Mouse (Mus musculus) embryonic facial prominence, embryonic 11.5 days (tissue): ENCODE measurements around the gene Als2cr12. TPM values are rescaled to one million over a fixed set of nuclear protein-coding genes. Genes with fewer than 3 reads are reported as not detected.

Experiments used
- ATAC-seq: fragments of 200-750 bp; cut with Nextera tagmentation; replicated peaks from 2 replicates; pipeline ENCODE4 v1.8.0; 2017; ENCODE audit warnings: low read depth; ENCODE audit not compliant: insufficient number of reproducible peaks, low FRiP score, low TSS enrichment
- DNase-seq: peaks from one replicate; pipeline ENCODE4 v3.0.0-alpha.2; 2015; ENCODE audit warnings: low spot score
- H3K27ac ChIP-seq: fragments of 300-500 bp; sonication (generic); replicated peaks from 2 replicates; pipeline ENCODE4 v1.5.1; 2014; ENCODE audit warnings: mild to moderate bottlenecking, low read depth, low read length, control low read depth
- H3K27me3 ChIP-seq: fragments of 300-500 bp; sonication (generic); 2 replicates; pipeline ENCODE4 v1.6.1; 2014; ENCODE audit warnings: mild to moderate bottlenecking, low read length, moderate library complexity, mixed read lengths; ENCODE audit not compliant: control insufficient read depth, insufficient read depth
- H3K36me3 ChIP-seq: fragments of 300-500 bp; sonication (generic); replicated peaks from 2 replicates; pipeline ENCODE4 v1.6.1; 2014; ENCODE audit warnings: low read depth, mild to moderate bottlenecking, low read length, moderate library complexity, mixed read lengths; ENCODE audit not compliant: control insufficient read depth, insufficient read depth
- H3K4me1 ChIP-seq: fragments of 300-500 bp; sonication (generic); 2 replicates; pipeline ENCODE4 v1.6.1; 2014; ENCODE audit warnings: low read length, mixed read lengths; ENCODE audit not compliant: control insufficient read depth, insufficient read depth
- H3K4me2 ChIP-seq: fragments of 300-500 bp; sonication (generic); 2 replicates; pipeline ENCODE4 v1.6.1; 2014; ENCODE audit warnings: low read depth, mild to moderate bottlenecking, control low read depth, low read length, moderate library complexity
- H3K4me3 ChIP-seq: fragments of 300-500 bp; sonication (generic); 2 replicates; pipeline ENCODE4 v1.5.1; 2014; ENCODE audit warnings: low read depth, low read length, control low read depth
- H3K9ac ChIP-seq: fragments of 300-500 bp; sonication (generic); replicated peaks from 2 replicates; pipeline ENCODE4 v1.6.1; 2014; ENCODE audit warnings: mild to moderate bottlenecking, control low read depth, low read length
- H3K9me3 ChIP-seq: fragments of 300-500 bp; sonication (generic); replicated peaks from 2 replicates; pipeline ENCODE4 v1.6.1; 2016; ENCODE audit warnings: mild to moderate bottlenecking, low read length, inconsistent platforms, mixed read lengths; ENCODE audit not compliant: control insufficient read depth
- WGBS: fragments of 180-500 bp; shearing (Covaris S2); extraction: QIAGEN DNeasy Blood & Tissue Kit; methylation state at CpG from one replicate; pipeline ENCODE4 v1.1.7; 2014; 5-methylcytosine and 5-hydroxymethylcytosine counted together
- polyA plus RNA-seq: library from polyadenylated mRNA; unstranded; fragments of >200 nt; fragmentation: Nextera tagmentation; extraction: Ambion mirVana; gene quantifications from 2 replicates; pipeline ENCODE4 v1.2.1, GENCODE M21; 2014

Als2cr12 gene
- polyA plus RNA-seq, 1 experiment from 2014 or later = not detected

DNA sequence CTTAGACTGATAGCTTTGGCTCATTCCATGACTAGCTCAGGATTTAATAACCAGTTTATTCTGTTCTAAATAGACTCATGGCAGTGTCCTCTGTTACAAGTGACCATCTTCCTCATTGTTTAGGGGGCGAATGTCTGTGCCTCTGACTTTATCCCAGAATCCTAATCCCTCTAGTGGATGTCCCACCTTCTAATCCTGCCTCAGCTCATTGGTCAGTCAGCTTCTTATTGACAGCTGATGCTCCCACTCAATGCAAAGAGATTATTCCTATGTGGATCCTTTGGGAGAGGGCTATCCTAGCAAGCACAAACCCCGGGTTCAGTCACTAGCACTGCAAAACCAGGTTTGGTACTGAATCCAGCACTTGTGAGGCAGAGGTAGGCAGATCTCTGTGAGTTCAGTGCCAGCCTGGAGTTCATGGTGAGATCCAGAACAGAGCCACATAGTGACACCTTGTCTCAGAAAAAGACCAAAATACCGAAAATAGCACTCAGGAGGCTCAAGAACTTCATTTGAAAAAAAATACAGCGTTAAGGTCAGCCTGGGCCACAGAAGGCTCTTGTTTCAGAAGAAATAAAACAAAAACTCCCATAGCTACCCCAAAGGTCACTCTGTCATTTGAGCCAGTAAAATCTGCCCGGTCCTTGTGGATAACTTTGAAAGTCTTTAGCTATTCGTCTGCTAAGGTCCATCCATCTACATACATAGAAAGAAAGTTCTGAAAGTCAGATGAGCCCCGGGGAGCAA is 27.4 kb upstream of the Als2cr12 start:
- H3K4me3 ChIP-seq = no peak overlapping the region
- ATAC-seq (no peak), DNase-seq (no peak)
- no peaks in the 10 kb centered on the region for H3K27me3 ChIP-seq
- H3K4me2 ChIP-seq = no peak overlapping the region
- 55% methylated on average over 7 of the region's 7 CpGs for WGBS
- no peak overlapping the region for H3K27ac ChIP-seq
- no peaks in the 10 kb centered on the region for H3K9me3 ChIP-seq
- H3K36me3 ChIP-seq = no peaks in the 10 kb centered on the region
- H3K9ac ChIP-seq = no peak overlapping the region
- H3K4me1 ChIP-seq = no peaks in the 10 kb centered on the region

DNA sequence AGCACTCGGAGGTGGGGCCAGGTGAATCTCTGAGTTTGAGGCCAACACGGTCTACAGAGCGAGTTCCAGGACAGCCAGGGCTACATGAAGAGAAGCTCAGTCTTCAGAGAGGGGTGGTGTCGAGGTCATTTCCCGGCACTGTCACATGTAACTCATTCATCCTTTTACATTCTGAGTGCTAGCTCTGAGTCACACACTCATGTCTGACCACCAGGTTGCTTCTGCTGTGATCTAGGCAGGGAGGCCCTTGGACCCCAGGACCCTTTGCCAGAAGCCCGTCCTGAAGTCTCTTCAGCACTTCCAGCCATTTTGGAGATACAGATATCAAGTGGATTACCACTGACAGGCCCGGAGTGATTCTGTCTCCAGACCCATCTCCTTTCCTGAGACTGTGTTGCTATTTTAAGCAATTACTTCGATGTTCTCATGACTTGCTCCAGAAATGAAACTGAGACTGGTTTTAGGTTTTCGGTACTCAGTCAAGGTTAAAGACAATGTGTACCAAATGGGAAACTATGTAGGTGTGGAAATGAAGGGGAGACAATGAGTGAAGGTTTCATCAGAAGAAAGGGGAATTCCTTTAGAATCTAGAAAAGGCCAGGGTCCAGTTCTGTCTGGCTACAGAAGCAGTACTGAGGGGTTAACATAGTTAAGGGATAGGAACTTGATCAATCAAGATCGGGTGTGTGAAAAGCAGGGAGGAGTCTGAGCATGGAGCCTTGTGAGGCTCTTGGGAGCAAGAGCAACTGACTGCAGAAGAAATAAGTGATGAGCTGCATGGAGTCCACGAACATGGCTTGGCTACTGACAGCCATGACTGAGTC is 26.5 kb upstream of the Als2cr12 start:
- Histone ChIP-seq H3K4me2 (no peak overlapping the region), H3K36me3 (no peaks in the 10 kb centered on the region), H3K4me3 (no peak overlapping the region), H3K27ac (no peak overlapping the region), H3K9me3 (no peaks in the 10 kb centered on the region), H3K9ac (no peak overlapping the region), H3K27me3 (no peaks in the 10 kb centered on the region), H3K4me1 (no peaks in the 10 kb centered on the region)
- ATAC-seq (no peak), DNase-seq (no peak)
- 89% methylated on average over 11 of the region's 11 CpGs for WGBS

DNA sequence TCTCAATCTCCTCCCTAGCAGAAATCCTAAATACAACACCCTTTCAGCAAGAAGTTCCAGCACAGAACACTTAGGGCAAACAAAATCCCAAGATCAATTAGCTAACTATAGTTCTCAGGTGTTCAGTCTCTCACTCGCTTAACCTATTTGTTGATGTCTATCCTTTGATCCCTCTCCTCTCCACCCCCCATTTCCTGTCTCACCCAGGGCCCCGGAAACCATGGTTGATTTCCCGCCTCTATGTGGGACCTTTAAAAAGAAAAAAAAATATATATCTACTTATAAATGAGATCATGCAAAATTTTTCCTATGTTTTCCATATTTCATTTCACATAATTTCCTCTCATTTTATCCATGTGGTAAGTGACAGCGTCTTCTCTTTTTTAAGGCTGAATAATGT is 25.2 kb upstream of the Als2cr12 start:
- WGBS = 81% methylated on average over 4 of the region's 4 CpGs
- no peak for DNase-seq
- no peak overlapping the region for H3K27ac ChIP-seq
- H3K27me3 ChIP-seq = no peaks in the 10 kb centered on the region
- H3K4me1 ChIP-seq = no peaks in the 10 kb centered on the region
- H3K9me3 ChIP-seq = no peaks in the 10 kb centered on the region
- no peak for ATAC-seq
- no peak overlapping the region for H3K9ac ChIP-seq
- H3K4me3 ChIP-seq = no peak overlapping the region
- no peak overlapping the region for H3K4me2 ChIP-seq
- H3K36me3 ChIP-seq = no peaks in the 10 kb centered on the region

DNA sequence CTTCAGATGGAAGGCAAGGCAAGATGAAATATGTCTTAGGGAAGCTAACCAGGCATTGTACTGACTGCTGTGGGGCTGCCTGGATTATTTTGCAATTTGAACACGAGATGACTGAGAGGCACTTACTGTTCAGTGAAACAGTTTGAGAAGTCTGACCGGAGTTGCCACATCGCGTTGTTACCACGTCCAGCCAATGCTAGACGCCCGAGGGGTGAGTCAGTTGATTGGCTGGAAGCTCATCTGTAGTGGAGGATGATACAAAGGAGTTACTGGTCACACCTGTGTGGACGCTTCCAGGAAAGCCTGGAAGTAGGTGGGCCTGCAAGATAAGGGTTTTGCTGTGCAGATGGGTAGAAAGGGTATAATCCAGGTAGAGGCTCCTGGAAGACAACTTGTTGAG is 24.3 kb upstream of the Als2cr12 start:
- no peaks in the 10 kb centered on the region for H3K4me1 ChIP-seq
- no peak for ATAC-seq
- H3K27me3 ChIP-seq = no peaks in the 10 kb centered on the region
- H3K9me3 ChIP-seq = no peaks in the 10 kb centered on the region
- no peak for DNase-seq
- no peak overlapping the region for H3K27ac ChIP-seq
- WGBS = 91% methylated on average over 8 of the region's 8 CpGs
- no peak overlapping the region for H3K9ac ChIP-seq
- H3K4me3 ChIP-seq = no peak overlapping the region
- no peaks in the 10 kb centered on the region; the same call in 1 of the 2 replicates for H3K36me3 ChIP-seq
- no peak overlapping the region for H3K4me2 ChIP-seq

DNA sequence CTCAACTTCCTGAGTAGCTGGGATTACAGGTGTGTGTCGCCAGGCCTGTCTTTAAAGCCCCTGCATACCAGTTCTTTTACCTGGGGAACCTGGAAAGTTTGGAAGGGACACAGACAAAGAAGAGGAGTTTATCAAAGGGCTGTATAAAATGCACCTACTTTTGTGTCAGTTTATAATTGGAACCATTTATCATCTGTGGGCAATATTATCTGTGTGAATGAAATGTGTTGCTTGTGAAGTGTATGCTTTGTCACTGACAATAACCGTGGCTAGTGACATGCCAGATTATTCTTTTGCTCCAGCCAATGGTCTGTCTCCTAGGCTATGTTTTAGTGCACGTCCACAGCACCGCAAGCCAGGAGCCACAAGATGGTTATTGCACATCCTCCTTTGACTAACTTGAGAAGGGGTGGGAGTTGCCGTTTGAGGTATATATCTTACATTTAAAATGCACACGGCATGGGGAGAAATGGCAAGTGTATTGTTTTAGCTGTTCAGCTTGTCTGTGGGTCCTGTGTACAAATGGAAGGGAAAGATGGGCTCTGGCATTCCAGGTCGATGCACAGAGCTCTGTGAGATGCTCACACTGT is 23.7 kb upstream of the Als2cr12 start:
- Histone ChIP-seq H3K36me3 (no peaks in the 10 kb centered on the region; the same call in 1 of the 2 replicates), H3K4me2 (no peak overlapping the region), H3K27ac (no peak overlapping the region), H3K9ac (no peak overlapping the region), H3K4me3 (no peak overlapping the region), H3K9me3 (no peaks in the 10 kb centered on the region), H3K27me3 (no peaks in the 10 kb centered on the region), H3K4me1 (no peaks in the 10 kb centered on the region)
- ATAC-seq = no peak
- no peak for DNase-seq
- WGBS = 84% methylated on average over 7 of the region's 7 CpGs

DNA sequence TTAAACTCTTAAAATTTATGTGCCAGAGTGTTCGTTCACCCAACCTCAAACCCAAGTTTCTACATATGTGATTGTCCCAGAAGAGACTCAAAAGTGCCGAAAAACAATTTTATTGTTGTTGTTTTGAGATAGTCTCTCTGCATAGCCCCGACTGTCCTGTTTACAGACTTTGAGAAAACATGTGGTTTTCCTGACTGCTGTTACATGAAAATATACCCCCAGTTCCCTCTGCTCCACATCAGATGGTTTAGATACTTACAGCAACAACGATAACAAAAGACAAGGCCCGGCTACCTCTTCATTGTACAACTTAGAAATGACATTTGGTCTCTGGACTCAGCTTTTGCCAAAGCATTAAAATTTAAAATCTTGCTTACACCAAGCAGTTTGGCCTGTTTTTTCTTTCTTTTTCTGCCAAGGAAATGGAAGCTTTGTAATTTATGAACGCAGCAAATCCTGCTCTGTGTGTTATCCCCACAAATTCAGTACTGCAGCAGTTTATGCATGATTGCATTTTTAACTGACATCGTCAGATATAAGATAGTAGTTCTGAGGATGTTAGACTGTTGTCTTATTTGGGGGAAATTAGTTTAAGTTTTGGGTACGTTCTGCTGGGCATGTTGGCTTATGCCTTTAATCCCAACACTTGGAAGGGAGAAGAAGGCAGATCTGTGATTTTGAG is 21.9 kb upstream of the Als2cr12 start:
- Histone ChIP-seq H3K9ac (no peak overlapping the region), H3K4me3 (no peak overlapping the region), H3K27me3 (no peaks in the 10 kb centered on the region), H3K4me1 (no peaks in the 10 kb centered on the region), H3K9me3 (no peaks in the 10 kb centered on the region), H3K4me2 (no peak overlapping the region), H3K36me3 (no peaks in the 10 kb centered on the region; the same call in 1 of the 2 replicates), H3K27ac (no peak overlapping the region)
- 91% methylated on average over 8 of the region's 8 CpGs for WGBS
- no peak for DNase-seq
- no peak for ATAC-seq

DNA sequence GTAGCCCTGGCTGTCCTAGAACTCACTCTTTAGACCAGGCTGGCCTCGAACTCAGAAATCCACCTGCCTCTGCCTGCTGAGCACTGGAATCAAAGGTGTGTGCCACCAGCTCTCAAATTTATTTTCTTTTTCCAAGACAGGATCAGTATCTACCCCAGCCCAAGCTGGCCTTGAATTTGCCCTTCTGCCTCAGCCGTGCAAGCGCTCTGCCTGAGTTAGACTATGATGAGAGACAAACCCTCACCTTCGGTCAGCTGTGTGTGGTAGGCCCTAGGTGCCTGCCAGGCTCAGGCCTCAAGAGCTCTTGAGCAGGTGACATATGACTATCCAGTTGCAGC is 21.1 kb upstream of the Als2cr12 start:
- Histone ChIP-seq H3K4me3 (no peak overlapping the region), H3K27ac (no peak overlapping the region), H3K27me3 (no peaks in the 10 kb centered on the region), H3K4me1 (no peaks in the 10 kb centered on the region), H3K36me3 (no peaks in the 10 kb centered on the region; the same call in 1 of the 2 replicates), H3K9ac (no peak overlapping the region), H3K4me2 (no peak overlapping the region), H3K9me3 (no peaks in the 10 kb centered on the region)
- 97% methylated on average over 4 of the region's 4 CpGs for WGBS
- DNase-seq (no peak), ATAC-seq (no peak)
